Comparison of ENCODE assay signal across 13 mouse cellular contexts in the genomic region with DNA sequence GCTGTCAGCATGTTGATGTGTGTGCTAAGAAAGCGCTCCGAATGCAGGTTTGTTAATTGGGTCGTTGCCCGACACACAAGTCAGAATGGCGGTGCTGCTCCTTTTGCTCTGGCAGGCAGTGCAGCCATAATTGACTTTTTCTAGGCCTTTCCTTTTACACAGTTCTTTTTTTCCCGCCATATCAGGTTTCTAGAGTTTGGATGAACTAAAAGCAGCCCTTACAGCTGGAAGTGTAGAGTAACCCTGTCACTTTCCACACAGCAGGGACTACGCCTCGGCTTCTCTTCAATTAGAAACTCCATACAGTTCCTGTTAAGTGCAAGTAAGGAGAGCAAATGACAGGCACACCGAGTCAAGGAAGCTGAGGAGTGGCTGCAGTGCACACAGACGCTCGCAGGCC.
DNase-seq lines count a peak whose midpoint lies in the region; ATAC-seq and TF ChIP-seq lines count a peak whose summit lies in the region.
"Had no signal": no experiment of that assay in that cellular context is flagged by ENCODE, and none has a peak within 500 bp of the region (broad histone marks: within the 10 kb centered on the region; RNA-seq: fewer than 3 reads in every experiment).

No protein-coding gene starts in this region.

- no peak for ATAC-seq in kidney, postnatal 0 days (replicated peaks; ENCODE audit: low FRiP score, low read depth)
- ATAC-seq in kidney, embryonic 14.5 days (ENCODE audit: low FRiP score, low TSS enrichment): no peak
- peak; percentile 37; the same call in 1 of the 2 replicates for ATAC-seq in forebrain, embryonic 14.5 days

- TF ChIP-seq POLR2A in cerebellum, adult 2 months (IDR thresholded peaks at IDR 0.05; ENCODE audit: borderline replicate concordance, insufficient read depth, low read length): no peak

- no peak overlapping the region for H3K4me3 ChIP-seq in kidney, postnatal 0 days (replicated peaks; ENCODE audit: low read depth, low read length)
- no peak overlapping the region for H3K4me3 ChIP-seq in kidney, embryonic 14.5 days (ENCODE audit: low read length)
- H3K4me3 ChIP-seq in forebrain, embryonic 14.5 days (ENCODE audit: low read depth, low read length): no peak overlapping the region
- no peak overlapping the region for H3K4me3 ChIP-seq in cerebellum, adult 2 months (replicated peaks; ENCODE audit: insufficient read depth, low read depth, low read length)
- H3K4me3 ChIP-seq: lung, embryonic 15.5 days had no signal

- DNase-seq in kidney, postnatal 0 days (ENCODE audit: low spot score): peak; percentile 57
- DNase-seq in embryo, embryonic 11 days: peak; percentile 44
- peak; percentile 46 for DNase-seq in forebrain, embryonic 14.5 days (ENCODE audit: low spot score)
- peak; percentile 31 for DNase-seq in retina, postnatal 1 day
- no peak for DNase-seq in thymus, postnatal 4 days
- DNase-seq in left cerebral cortex, adult 8-10 months (ENCODE audit: low spot score in 2 of 2): no peak
- no peak for DNase-seq in cerebellum, adult 2 months
- DNase-seq: cerebellum, postnatal 36 days; heart, postnatal 14 days; kidney, adult 8-10 months; layer of hippocampus, postnatal 36 days had no signal

- no peak for TF ChIP-seq CTCF in kidney, postnatal 0 days (IDR thresholded peaks at IDR 0.05; ENCODE audit: low read depth)
- no peak for TF ChIP-seq CTCF in cerebellum, adult 2 months (IDR thresholded peaks at IDR 0.05; ENCODE audit: borderline replicate concordance, insufficient read depth, low read depth, low read length)

- no peaks in the 10 kb centered on the region for H3K27me3 ChIP-seq in kidney, postnatal 0 days (ENCODE audit: insufficient read depth, low read length)
- H3K27me3 ChIP-seq in kidney, embryonic 14.5 days (ENCODE audit: control insufficient read depth, insufficient read depth, low read length): no peaks in the 10 kb centered on the region
- H3K27me3 ChIP-seq in forebrain, embryonic 14.5 days (replicated peaks; ENCODE audit: control insufficient read depth, insufficient read depth, low read length): no peaks in the 10 kb centered on the region
- H3K27me3 ChIP-seq in cerebellum, adult 2 months (ENCODE audit: control insufficient read depth, insufficient read depth, low read length): no peaks in the 10 kb centered on the region
- H3K27me3 ChIP-seq: lung, embryonic 15.5 days had no signal

- H3K4me1 ChIP-seq in kidney, postnatal 0 days (replicated peaks; ENCODE audit: insufficient read depth, low read length): no peaks in the 10 kb centered on the region
- peaks cover 5% of the 10 kb centered on the region for H3K4me1 ChIP-seq in kidney, embryonic 14.5 days (ENCODE audit: control insufficient read depth, insufficient read depth, low read length)
- peaks cover 5% of the 10 kb centered on the region for H3K4me1 ChIP-seq in forebrain, embryonic 14.5 days (ENCODE audit: control insufficient read depth, insufficient read depth, low read length)
- H3K4me1 ChIP-seq in cerebellum, adult 2 months (ENCODE audit: control insufficient read depth, insufficient read depth, low read length): no peaks in the 10 kb centered on the region

- no peak overlapping the region for H3K4me2 ChIP-seq in kidney, postnatal 0 days (ENCODE audit: low read length)
- no peak overlapping the region for H3K4me2 ChIP-seq in kidney, embryonic 14.5 days (replicated peaks; ENCODE audit: low read depth, low read length)
- no peak overlapping the region for H3K4me2 ChIP-seq in forebrain, embryonic 14.5 days (ENCODE audit: low read length)
- H3K4me2 ChIP-seq: lung, embryonic 15.5 days had no signal

- H3K9ac ChIP-seq in kidney, postnatal 0 days (ENCODE audit: low read depth, low read length): no peak overlapping the region
- no peak overlapping the region for H3K9ac ChIP-seq in kidney, embryonic 14.5 days (ENCODE audit: low read depth, low read length)
- H3K9ac ChIP-seq in forebrain, embryonic 14.5 days (ENCODE audit: low read length): no peak overlapping the region
- H3K9ac ChIP-seq: lung, embryonic 15.5 days had no signal

- 38% methylated on average over 11 of the region's 11 CpGs for WGBS in kidney, postnatal 0 days
- WGBS in kidney, embryonic 14.5 days: 38% methylated on average over 11 of the region's 11 CpGs
- 10% methylated on average over 11 of the region's 11 CpGs for WGBS in forebrain, embryonic 14.5 days
- 76% methylated on average over 11 of the region's 11 CpGs for WGBS in cerebellum, adult 2 months

- no peak overlapping the region for H3K27ac ChIP-seq in kidney, postnatal 0 days
- no peak overlapping the region; the same call in 1 of the 2 replicates for H3K27ac ChIP-seq in kidney, embryonic 14.5 days (ENCODE audit: low read depth, low read length)
- H3K27ac ChIP-seq in forebrain, embryonic 14.5 days (ENCODE audit: low read depth, low read length): no peak overlapping the region
- no peak overlapping the region for H3K27ac ChIP-seq in cerebellum, adult 2 months (ENCODE audit: insufficient read depth, low read length)
- H3K27ac ChIP-seq: lung, embryonic 15.5 days had no signal

- H3K9me3 ChIP-seq in kidney, postnatal 0 days (replicated peaks; ENCODE audit: low read length): no peaks in the 10 kb centered on the region
- no peaks in the 10 kb centered on the region for H3K9me3 ChIP-seq in kidney, embryonic 14.5 days (ENCODE audit: control insufficient read depth, low read length)
- H3K9me3 ChIP-seq in forebrain, embryonic 14.5 days (replicated peaks; ENCODE audit: control insufficient read depth, low read length): no peaks in the 10 kb centered on the region
- H3K9me3 ChIP-seq: lung, embryonic 15.5 days had no signal

- no peaks in the 10 kb centered on the region for H3K36me3 ChIP-seq in kidney, postnatal 0 days (ENCODE audit: insufficient read depth, low read length)
- H3K36me3 ChIP-seq in kidney, embryonic 14.5 days (ENCODE audit: control insufficient read depth, insufficient read depth, low read length): no peaks in the 10 kb centered on the region
- no peaks in the 10 kb centered on the region for H3K36me3 ChIP-seq in forebrain, embryonic 14.5 days (ENCODE audit: control insufficient read depth, insufficient read depth, low read length)
- H3K36me3 ChIP-seq: lung, embryonic 15.5 days had no signal

Comparison
In these comparisons a context has a peak if more than half of its experiments do, and no peak if none do; other contexts are left out.
1. DNase-seq: peak in kidney, postnatal 0 days (single experiment), embryo, embryonic 11 days (single experiment), forebrain, embryonic 14.5 days (single experiment) and retina, postnatal 1 day (single experiment); none in thymus, postnatal 4 days (single experiment), left cerebral cortex, adult 8-10 months (0 of 2) and cerebellum, adult 2 months (0 of 2).